Comparison of ENCODE assay signal across 23 mouse cellular contexts in genomic region chr7:128209826-128210225, GRCm38 (mm10). TPM values are rescaled to one million over a fixed set of nuclear protein-coding genes. Genes with fewer than 3 reads are reported as not detected.
DNase-seq lines count a peak whose midpoint lies in the region; ATAC-seq lines count a peak whose summit lies in the region.
"Had no signal": no experiment of that assay in that cellular context is flagged by ENCODE, and none has a peak within 500 bp of the region (broad histone marks: within the 10 kb centered on the region; RNA-seq: fewer than 3 reads in every experiment).

No protein-coding gene starts in this region.

- H3K9ac ChIP-seq in kidney, embryonic 15.5 days = no peak overlapping the region
- H3K9ac ChIP-seq: embryonic facial prominence, embryonic 12.5 days; forebrain, embryonic 13.5 days; forebrain, postnatal 0 days; heart, embryonic 12.5 days; hindbrain, embryonic 13.5 days; intestine, embryonic 15.5 days had no signal

- H3K27ac ChIP-seq in kidney, embryonic 15.5 days = no peak overlapping the region
- H3K27ac ChIP-seq: embryonic facial prominence, embryonic 12.5 days; forebrain, embryonic 13.5 days; hindbrain, embryonic 13.5 days; intestine, embryonic 15.5 days had no signal

- H3K4me2 ChIP-seq in kidney, embryonic 15.5 days = no peak overlapping the region
- H3K4me2 ChIP-seq: embryonic facial prominence, embryonic 12.5 days; forebrain, embryonic 13.5 days; heart, embryonic 12.5 days; hindbrain, embryonic 13.5 days; intestine, embryonic 15.5 days had no signal

- H3K4me3 ChIP-seq in kidney, embryonic 15.5 days (replicated peaks) = no peak overlapping the region
- H3K4me3 ChIP-seq: embryonic facial prominence, embryonic 12.5 days; forebrain, embryonic 13.5 days; heart, embryonic 12.5 days; hindbrain, embryonic 13.5 days; intestine, embryonic 15.5 days had no signal

- DNase-seq in embryo, embryonic 10 days (ENCODE audit: low spot score) = peak; percentile 11
- no peak for DNase-seq in embryo, embryonic 11 days
- peak; percentile 43 for DNase-seq in kidney, adult 18-20 months
- DNase-seq in gonadal fat pad, adult 2 months (ENCODE audit: low read depth) = peak; percentile 44
- DNase-seq in kidney, postnatal 25 days = peak; percentile 53 to 75
- no peak for DNase-seq in adrenal gland, adult (ENCODE audit: inconsistent age in 2 of 2, low spot score in 1 of 2)
- no peak for DNase-seq in heart, postnatal 14 days
- DNase-seq: adrenal gland, postnatal 25 days; B cell, adult 2 months; cerebellum, adult 2 months; cerebellum, postnatal 10 days; forebrain, postnatal 0 days; gastrocnemius, postnatal 36 days; heart, postnatal 4 days had no signal

- WGBS in kidney, embryonic 15.5 days = 52% methylated on average over 3 of the region's 3 CpGs

- intact Hi-C loops in heart, postnatal 14 days (cut with DNase I) = loop anchor here (2.0 to 10.0 kb wide), 2 partner anchors 105 to 265 kb away; partner anchors contain the start of gene Prss36

- H3K36me3 ChIP-seq in kidney, embryonic 15.5 days = no peaks in the 10 kb centered on the region
- H3K36me3 ChIP-seq: embryonic facial prominence, embryonic 12.5 days; G1E; heart, embryonic 12.5 days; hindbrain, embryonic 13.5 days; intestine, embryonic 15.5 days had no signal

- H3K27me3 ChIP-seq in kidney, embryonic 15.5 days = no peaks in the 10 kb centered on the region
- H3K27me3 ChIP-seq: embryonic facial prominence, embryonic 12.5 days; forebrain, embryonic 13.5 days; heart, embryonic 12.5 days; hindbrain, embryonic 13.5 days; intestine, embryonic 15.5 days had no signal

- ATAC-seq in kidney, embryonic 15.5 days (replicated peaks; ENCODE audit: low FRiP score) = no peak
- ATAC-seq: CD4-positive, CD25-positive, alpha-beta regulatory T cell, adult 4 months; forebrain, embryonic 13.5 days; forebrain, postnatal 0 days; intestine, embryonic 15.5 days had no signal

- no peaks in the 10 kb centered on the region for H3K4me1 ChIP-seq in kidney, embryonic 15.5 days
- H3K4me1 ChIP-seq: embryonic facial prominence, embryonic 12.5 days; forebrain, embryonic 13.5 days; hindbrain, embryonic 13.5 days; intestine, embryonic 15.5 days had no signal

- H3K9me3 ChIP-seq in kidney, embryonic 15.5 days (replicated peaks) = no peaks in the 10 kb centered on the region
- H3K9me3 ChIP-seq: embryonic facial prominence, embryonic 12.5 days; forebrain, embryonic 13.5 days; G1E; heart, embryonic 12.5 days; hindbrain, embryonic 13.5 days; intestine, embryonic 15.5 days had no signal

RNA-seq across cellular contexts. Expression of gene Cox6a2, which starts 3.6 kb away (rescaled TPM):
- 5.1 and 11.1 TPM in 2 replicates for polyA plus RNA-seq in kidney, embryonic 15.5 days (2015; fragmentation: Nextera tagmentation; extraction: Ambion mirVana)
- polyA plus RNA-seq in gonadal fat pad, adult 2 months (2012; rRNA removed) = 0.42 and 2.5 TPM in 2 replicates
- total RNA-seq in heart, postnatal 14 days (2021) = 1,000 to 10,000 TPM; 1,548 to 1,671 TPM
- polyA plus RNA-seq: forebrain, embryonic 13.5 days had no signal

RNA-seq across cellular contexts. Expression of gene Armc5, which starts 27.3 kb away (rescaled TPM):
- 19.1 and 21.1 TPM in 2 replicates for polyA plus RNA-seq in kidney, embryonic 15.5 days (2015; fragmentation: Nextera tagmentation; extraction: Ambion mirVana)
- 20.1 and 21.1 TPM in 2 replicates for polyA plus RNA-seq in gonadal fat pad, adult 2 months (2012; rRNA removed)
- 1 to 10 TPM; 7.8 to 9.0 TPM for total RNA-seq in heart, postnatal 14 days (2021)

RNA-seq across cellular contexts. Expression of gene 9130023H24Rik, which starts 28.0 kb away (rescaled TPM):
- polyA plus RNA-seq in kidney, embryonic 15.5 days (2015; fragmentation: Nextera tagmentation; extraction: Ambion mirVana) = 8.3 and 8.7 TPM in 2 replicates
- polyA plus RNA-seq in gonadal fat pad, adult 2 months (2012; rRNA removed) = 4.2 and 4.5 TPM in 2 replicates
- total RNA-seq in heart, postnatal 14 days (2021) = 1 to 10 TPM; 3.1 to 3.4 TPM

RNA-seq across cellular contexts. Expression of gene Tgfb1i1, which starts 36.8 kb away (rescaled TPM):
- 77.2 and 107 TPM in 2 replicates for polyA plus RNA-seq in kidney, embryonic 15.5 days (2015; fragmentation: Nextera tagmentation; extraction: Ambion mirVana)
- 45.5 and 48.1 TPM in 2 replicates for polyA plus RNA-seq in gonadal fat pad, adult 2 months (2012; rRNA removed)
- total RNA-seq in heart, postnatal 14 days (2021) = 10 to 100 TPM; 31.9 to 32.2 TPM

RNA-seq across cellular contexts. Expression of gene Slc5a2, which starts 55.6 kb away (rescaled TPM):
- polyA plus RNA-seq in kidney, embryonic 15.5 days (2015; fragmentation: Nextera tagmentation; extraction: Ambion mirVana) = 5.6 and 8.4 TPM in 2 replicates
- 0.08 TPM in 2 replicates for polyA plus RNA-seq in gonadal fat pad, adult 2 months (2012; rRNA removed)
- total RNA-seq in heart, postnatal 14 days (2021) = not detected
- total RNA-seq: adrenal gland, postnatal 25 days; forebrain, postnatal 0 days; gastrocnemius, postnatal 36 days; heart, adult 8-10 months; heart, postnatal 4 days had no signal
- polyA plus RNA-seq: forebrain, embryonic 13.5 days; hindbrain, embryonic 13.5 days had no signal

Comparison
In these comparisons a context has a peak if more than half of its experiments do, and no peak if none do; other contexts are left out.
1. DNase-seq: peak in embryo, embryonic 10 days (single experiment), kidney, adult 18-20 months (single experiment), gonadal fat pad, adult 2 months (single experiment) and kidney, postnatal 25 days (2 of 2); none in embryo, embryonic 11 days (single experiment), adrenal gland, adult (0 of 2) and heart, postnatal 14 days (0 of 2).